Mouse (Mus musculus) cerebellum, adult 2 months (tissue): ENCODE measurements at regions not wholly inside any gene's neighbourhood (a gene's known extent, or its start where the extent isn't known, plus 50 kb on each side); places are given as distances from the start of the nearest gene placed in this dataset.
A peak's percentile ranks its signal among the peaks of the same experiment; 100 is the strongest.

Source experiments
- DNase-seq, 2 experiments: peaks; one replicate each; pipeline ENCODE4 v3.0.0; 2021
- H3K27ac ChIP-seq: fragments of 200-500 bp; 2 replicates; pipeline ENCODE4 v1.5.1; 2012; ENCODE audit warnings: low read length, control low read depth, inconsistent platforms; ENCODE audit not compliant: insufficient read depth
- H3K27me3 ChIP-seq: fragments of 200-500 bp; 2 replicates; pipeline ENCODE4 v1.6.1; 2012; ENCODE audit warnings: inconsistent platforms, mild to moderate bottlenecking, low read length, moderate library complexity; ENCODE audit not compliant: control insufficient read depth, insufficient read depth
- H3K4me1 ChIP-seq: fragments of 200-500 bp; 2 replicates; pipeline ENCODE4 v1.6.1; 2011; ENCODE audit warnings: low read length; ENCODE audit not compliant: control insufficient read depth, insufficient read depth
- H3K4me3 ChIP-seq: fragments of 200-500 bp; replicated peaks from 2 replicates; pipeline ENCODE3; 2011; ENCODE audit warnings: mild to moderate bottlenecking, low read depth, low read length, control low read depth; ENCODE audit not compliant: insufficient read depth
- CTCF ChIP-seq: fragments of 200-500 bp; IDR thresholded peaks from 2 replicates; pipeline ENCODE4 v1.5.1; 2011; ENCODE audit warnings: low read depth, mild to moderate bottlenecking, control low read depth, low read length, moderate library complexity, borderline replicate concordance; ENCODE audit not compliant: insufficient read depth
- POLR2A ChIP-seq: fragments of 200-500 bp; IDR thresholded peaks from 2 replicates; pipeline ENCODE4 v1.6.1; 2011; ENCODE audit warnings: low read length, control low read depth, borderline replicate concordance; ENCODE audit not compliant: insufficient read depth
- WGBS: fragments of 180-500 bp; shearing (Covaris S2); methylation state at CpG from one replicate; pipeline ENCODE4 v1.1.7; 2018; 5-methylcytosine and 5-hydroxymethylcytosine counted together

DNA sequence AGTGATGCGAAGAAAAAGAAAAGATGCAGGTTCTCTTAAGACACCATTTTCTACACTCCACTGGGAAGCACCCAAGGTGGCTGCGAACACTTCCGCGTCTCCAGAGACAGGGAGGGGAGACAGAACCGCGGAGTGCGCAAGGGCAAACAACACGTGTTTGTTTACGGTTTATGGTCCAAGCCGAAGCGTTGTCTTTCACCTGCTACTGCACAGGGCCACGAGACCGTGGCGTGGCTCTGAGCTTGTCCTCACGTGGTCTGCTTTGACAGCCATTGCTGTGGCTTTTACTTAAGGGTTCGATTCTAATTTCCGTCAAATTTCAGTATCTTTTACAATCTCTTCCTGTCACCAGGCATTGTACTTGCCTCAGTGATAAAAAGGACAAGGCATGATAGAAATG, 257.2 kb upstream of the Atp5g3 start:
- Histone ChIP-seq H3K4me3 (no peak overlapping the region), H3K4me1 (no peaks in the 10 kb centered on the region), H3K27ac (no peak overlapping the region), H3K27me3 (no peaks in the 10 kb centered on the region)
- WGBS: 93% methylated on average over 17 of the region's 17 CpGs
- TF ChIP-seq POLR2A (no peak), CTCF (no peak)
- no peak for DNase-seq

DNA sequence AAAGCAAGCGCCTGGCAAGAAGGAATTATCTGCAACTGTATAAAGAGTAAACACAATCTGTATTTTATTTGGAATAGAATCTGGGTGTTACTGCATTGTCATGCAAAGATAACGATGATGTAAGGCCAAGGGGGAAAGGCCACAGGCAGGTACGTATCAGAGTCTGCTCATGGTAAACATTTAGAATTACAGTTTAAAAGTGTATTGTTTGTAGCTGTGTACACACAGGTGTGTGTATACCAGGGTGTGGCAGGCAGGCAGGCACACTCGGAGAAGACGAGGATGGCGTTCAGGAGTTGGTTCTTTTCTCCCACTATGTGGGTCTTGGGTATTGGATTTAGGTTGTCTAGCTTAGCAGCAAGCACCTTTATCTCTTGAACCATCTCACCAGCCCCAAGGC, 242.9 kb upstream of the Atp5g3 start:
- DNase-seq: no peak
- Histone ChIP-seq H3K4me1 (no peaks in the 10 kb centered on the region), H3K4me3 (no peak overlapping the region), H3K27ac (no peak overlapping the region), H3K27me3 (no peaks in the 10 kb centered on the region)
- TF ChIP-seq CTCF (no peak), POLR2A (no peak)
- 93% methylated on average over 6 of the region's 6 CpGs for WGBS

DNA sequence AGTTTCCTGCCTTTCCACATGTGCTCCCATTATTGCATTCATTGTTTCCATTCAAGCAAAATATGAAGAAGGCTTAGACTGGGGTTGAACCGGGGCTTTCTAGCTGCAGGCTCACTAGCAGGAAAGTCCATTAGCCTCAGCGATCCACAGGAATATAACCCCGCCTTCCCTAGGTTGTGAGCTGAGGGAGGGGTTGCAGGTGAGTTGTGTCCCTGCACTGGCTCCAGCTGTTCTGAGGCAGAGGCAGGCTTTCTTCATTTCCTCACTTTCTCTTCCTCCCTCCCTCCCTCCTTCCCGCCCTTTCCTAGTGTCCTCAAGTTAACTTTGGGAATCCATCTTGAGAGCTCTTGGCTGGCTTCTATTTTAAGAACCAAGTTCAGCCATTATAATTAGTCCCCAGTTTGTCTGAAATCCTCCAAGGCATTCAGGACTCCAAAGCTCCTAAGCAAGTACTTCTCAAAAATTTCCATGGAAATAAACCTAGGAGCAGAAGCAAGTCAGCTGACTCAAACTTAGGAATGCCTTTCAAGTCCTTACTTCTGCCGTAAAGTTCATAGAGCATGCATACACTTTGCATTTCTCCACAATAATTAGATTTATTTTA, 242.2 kb upstream of the Atp5g3 start:
- Histone ChIP-seq H3K4me3 (no peak overlapping the region), H3K4me1 (no peaks in the 10 kb centered on the region), H3K27ac (no peak overlapping the region), H3K27me3 (no peaks in the 10 kb centered on the region)
- 64% methylated on average over 5 of the region's 5 CpGs for WGBS
- no peak for TF ChIP-seq POLR2A
- TF ChIP-seq CTCF: no peak
- DNase-seq: no peak

DNA sequence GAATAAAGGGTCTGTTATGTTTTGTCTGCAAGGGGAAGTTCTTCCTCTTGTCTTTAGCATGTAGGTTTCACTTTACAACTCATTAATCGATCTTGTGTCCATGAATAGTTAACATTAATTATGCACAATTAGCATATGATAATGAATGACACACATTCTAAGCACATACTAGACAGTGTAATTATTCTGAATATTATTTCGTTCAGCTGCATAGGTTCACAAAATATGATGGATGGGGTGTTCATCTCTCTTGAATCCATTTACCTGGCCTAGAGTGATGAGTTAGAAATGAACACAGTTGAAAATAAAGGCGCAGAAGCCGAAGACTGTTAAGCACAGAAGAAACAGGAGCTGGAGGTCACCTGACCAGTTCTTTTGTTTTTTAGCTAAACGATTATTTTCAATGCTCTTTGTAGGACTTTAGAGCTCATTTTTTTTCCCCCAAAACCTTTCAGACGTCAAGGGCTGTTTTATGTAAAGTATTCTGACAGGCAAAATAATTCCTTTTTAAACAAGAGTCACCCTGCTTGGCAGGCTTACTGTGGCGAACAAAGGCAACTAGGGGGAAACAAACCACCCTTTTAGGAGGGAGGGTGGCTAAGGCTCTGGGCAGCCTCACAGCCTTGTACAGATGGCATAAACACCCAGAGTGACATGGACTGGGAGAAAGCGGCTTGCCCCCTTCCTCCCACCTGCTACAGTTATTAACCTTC, 241.6 kb upstream of the Atp5g3 start:
- no peak overlapping the region for H3K27ac ChIP-seq
- WGBS: 31% methylated on average over 8 of the region's 8 CpGs
- no peak for TF ChIP-seq POLR2A
- no peak for TF ChIP-seq CTCF

DNA sequence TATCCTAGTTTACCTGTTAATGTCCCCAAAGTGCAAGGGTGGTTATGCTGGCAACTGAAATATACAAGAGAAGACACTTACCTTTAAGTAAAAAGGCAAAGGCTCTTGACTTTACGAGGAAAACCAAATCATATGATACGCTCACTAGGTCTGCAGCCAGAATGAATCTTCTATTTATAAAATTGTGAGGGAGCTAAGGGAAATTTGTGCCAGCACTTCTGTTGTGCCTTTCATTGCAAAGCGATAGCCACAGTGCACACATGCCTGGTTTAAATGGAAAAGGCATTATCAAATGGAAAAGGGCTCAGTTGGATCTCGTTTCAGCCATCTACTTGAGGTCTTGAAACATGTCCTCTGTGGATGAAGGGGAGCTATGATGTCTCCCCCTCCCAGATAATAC, 236.1 kb upstream of the Atp5g3 start:
- TF ChIP-seq POLR2A (no peak), CTCF (no peak)

More for the DNA sequence above, 241.6 kb upstream of the Atp5g3 start:
- no peak for DNase-seq
- H3K4me3 ChIP-seq: no peak overlapping the region
- no peaks in the 10 kb centered on the region for H3K4me1 ChIP-seq
- no peaks in the 10 kb centered on the region for H3K27me3 ChIP-seq

DNA sequence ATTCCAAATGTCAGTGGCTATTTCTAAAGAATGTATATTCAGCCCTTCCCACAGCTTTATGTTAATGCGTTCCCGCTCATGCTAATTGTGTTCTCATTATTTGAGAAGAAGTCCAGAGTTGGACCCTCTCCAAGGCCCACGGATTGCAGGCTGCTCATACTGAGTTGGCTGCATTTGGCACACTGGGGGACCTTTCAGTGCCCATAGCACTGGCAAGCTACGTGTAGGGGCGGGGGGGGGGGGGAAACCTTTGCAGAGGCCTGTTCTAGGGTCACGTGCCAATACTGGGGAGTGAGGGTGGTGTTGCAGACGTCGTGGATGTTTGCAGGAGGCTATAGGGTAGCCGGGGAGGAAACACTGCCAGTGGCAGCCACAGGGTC, 225.5 kb upstream of the Atp5g3 start:
- Histone ChIP-seq H3K27ac (no peak overlapping the region), H3K27me3 (no peaks in the 10 kb centered on the region; the same call in 1 of the 2 replicates), H3K4me3 (no peak overlapping the region), H3K4me1 (no peaks in the 10 kb centered on the region)
- WGBS: 5% methylated on average over 9 of the region's 9 CpGs
- DNase-seq: peak in 1 of 2 experiments; percentile 28
- TF ChIP-seq POLR2A: no peak
- no peak for TF ChIP-seq CTCF

More for the DNA sequence above, 236.1 kb upstream of the Atp5g3 start:
- Histone ChIP-seq H3K4me3 (no peak overlapping the region), H3K27me3 (no peaks in the 10 kb centered on the region), H3K4me1 (no peaks in the 10 kb centered on the region), H3K27ac (no peak overlapping the region)
- WGBS: 44% methylated on average over 4 of the region's 4 CpGs
- DNase-seq: no peak

DNA sequence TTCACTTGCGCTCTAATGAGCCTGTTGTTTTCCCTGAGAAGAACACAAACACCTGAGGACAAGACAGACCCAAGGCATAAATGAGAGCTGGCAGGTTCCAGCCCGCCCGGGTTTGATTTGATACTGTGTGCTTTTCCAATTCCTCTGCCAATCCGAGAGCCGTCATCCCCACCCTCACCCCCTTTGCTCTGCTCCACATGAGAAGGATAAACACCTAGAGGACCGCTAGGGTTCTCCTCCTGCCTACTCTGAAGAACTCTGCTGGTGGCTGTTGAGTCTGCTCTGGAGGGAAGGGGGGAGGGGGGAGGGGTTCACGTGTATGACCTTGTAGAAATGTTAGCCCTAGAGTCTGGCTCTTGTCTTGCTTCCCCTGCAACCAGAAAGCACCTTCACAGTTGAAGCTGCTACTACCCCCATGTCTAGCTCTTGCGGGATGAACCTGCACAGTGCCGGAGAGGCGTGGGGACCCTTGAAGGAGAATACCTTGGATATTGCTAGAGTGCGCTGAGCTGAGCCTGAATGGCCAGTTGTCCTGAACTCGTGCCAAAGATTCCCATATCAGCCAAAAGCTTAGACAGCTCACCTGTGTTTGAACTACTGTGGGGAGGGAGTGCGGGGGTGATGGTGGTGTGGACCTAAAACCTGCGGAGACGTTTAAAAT, 225.0 kb upstream of the Atp5g3 start:
- TF ChIP-seq CTCF (no peak), POLR2A (no peak)
- H3K27me3 ChIP-seq: no peaks in the 10 kb centered on the region; the same call in 1 of the 2 replicates
- DNase-seq: peak in 1 of 2 experiments; percentile 11
- no peaks in the 10 kb centered on the region for H3K4me1 ChIP-seq
- H3K4me3 ChIP-seq: no peak overlapping the region
- 26% methylated on average over 15 of the region's 15 CpGs for WGBS
- no peak overlapping the region for H3K27ac ChIP-seq

DNA sequence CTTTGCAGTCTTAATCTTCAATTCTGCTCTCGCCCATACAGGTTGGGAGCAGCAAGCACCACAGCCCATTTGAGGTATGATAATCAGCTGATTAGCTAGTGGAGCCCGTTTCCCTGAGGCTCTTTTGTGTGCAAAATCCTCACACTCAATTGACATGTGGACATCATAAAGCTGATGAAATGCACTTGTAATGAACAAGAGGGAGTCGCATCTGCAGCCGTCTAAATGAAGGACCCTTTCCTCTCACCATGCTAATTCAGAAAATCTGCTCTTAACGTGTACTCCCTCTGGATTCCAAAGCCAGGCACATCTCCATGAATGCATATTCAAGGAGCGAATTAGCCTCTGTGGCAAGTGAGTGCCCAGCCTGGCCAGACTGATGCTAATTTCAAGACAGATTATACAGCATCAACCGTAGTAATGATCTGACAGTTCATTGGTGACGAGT, 219.0 kb upstream of the Atp5g3 start:
- no peaks in the 10 kb centered on the region; the same call in 1 of the 2 replicates for H3K27me3 ChIP-seq
- H3K4me1 ChIP-seq: no peaks in the 10 kb centered on the region
- no peak for DNase-seq
- no peak overlapping the region for H3K4me3 ChIP-seq
- WGBS: 24% methylated on average over 8 of the region's 8 CpGs
- TF ChIP-seq CTCF (no peak), POLR2A (no peak)
- no peak overlapping the region for H3K27ac ChIP-seq
